ENCODE assay signal across 20 mouse cellular contexts in genomic region chr8:46598753-46599152, GRCm38 (mm10). TPM values are rescaled to one million over a fixed set of nuclear protein-coding genes. Genes with fewer than 3 reads are reported as not detected.
DNase-seq lines count a peak whose midpoint lies in the region; ATAC-seq and TF ChIP-seq lines count a peak whose summit lies in the region.
"Had no signal": no experiment of that assay in that cellular context is flagged by ENCODE, and none has a peak within 500 bp of the region (broad histone marks: within the 10 kb centered on the region; RNA-seq: fewer than 3 reads in every experiment).

No protein-coding gene starts in this region.

- DNase-seq in liver, embryonic 11.5 days (ENCODE audit: low spot score), result no peak
- no peak for DNase-seq in liver, postnatal 0 days
- DNase-seq in cerebellum, postnatal 4 days (ENCODE audit: low spot score in 2 of 2), result no peak
- no peak for DNase-seq in forebrain, embryonic 10.5 days (ENCODE audit: extremely low spot score, low spot score)
- DNase-seq: adrenal gland, adult 8-10 months; cerebellum, adult 2 months; cerebellum, postnatal 10 days; forebrain, postnatal 0 days; gastrocnemius, postnatal 14 days; heart, adult 2 months had no signal

- no peak overlapping the region for H3K9ac ChIP-seq in liver, embryonic 11.5 days (ENCODE audit: low read depth, low read length)
- H3K9ac ChIP-seq in liver, postnatal 0 days (replicated peaks), result no peak overlapping the region
- H3K9ac ChIP-seq in liver, embryonic 16.5 days (ENCODE audit: low read depth, low read length), result no peak overlapping the region
- H3K9ac ChIP-seq: embryonic facial prominence, embryonic 12.5 days; forebrain, embryonic 13.5 days; forebrain, postnatal 0 days; heart, embryonic 15.5 days; hindbrain, embryonic 12.5 days had no signal

- H3K4me3 ChIP-seq in liver, embryonic 11.5 days (ENCODE audit: low read depth, low read length), result no peak overlapping the region
- H3K4me3 ChIP-seq in liver, postnatal 0 days (ENCODE audit: low read depth, low read length), result no peak overlapping the region
- H3K4me3 ChIP-seq in liver, embryonic 16.5 days (ENCODE audit: low read depth, low read length), result no peak overlapping the region
- no peak overlapping the region for H3K4me3 ChIP-seq in forebrain, embryonic 10.5 days
- H3K4me3 ChIP-seq: embryonic facial prominence, embryonic 12.5 days; forebrain, embryonic 13.5 days; heart, adult 2 months; heart, embryonic 15.5 days; hindbrain, embryonic 12.5 days had no signal

- H3K36me3 ChIP-seq in liver, embryonic 11.5 days (ENCODE audit: control insufficient read depth, insufficient read depth, low read length), result no peaks in the 10 kb centered on the region; the same call in 1 of the 2 replicates
- no peaks in the 10 kb centered on the region; the same call in 1 of the 2 replicates for H3K36me3 ChIP-seq in liver, postnatal 0 days (replicated peaks; ENCODE audit: insufficient read depth, low read length)
- H3K36me3 ChIP-seq in liver, embryonic 16.5 days (ENCODE audit: control insufficient read depth, insufficient read depth), result no peaks in the 10 kb centered on the region; the same call in 1 of the 2 replicates
- peaks cover 17% of the 10 kb centered on the region; the same call in 1 of the 2 replicates for H3K36me3 ChIP-seq in forebrain, embryonic 10.5 days (replicated peaks)
- H3K36me3 ChIP-seq: heart, embryonic 15.5 days had no signal

- TF ChIP-seq CTCF in liver, postnatal 0 days (IDR thresholded peaks at IDR 0.05; ENCODE audit: low read depth), result no peak

- peak overlapping the region; percentile 35; the same call in 1 of the 2 replicates for H3K4me2 ChIP-seq in liver, embryonic 11.5 days
- H3K4me2 ChIP-seq in liver, postnatal 0 days (ENCODE audit: low read depth, low read length), result no peak overlapping the region
- no peak overlapping the region for H3K4me2 ChIP-seq in liver, embryonic 16.5 days (ENCODE audit: low read depth, low read length)
- H3K4me2 ChIP-seq: embryonic facial prominence, embryonic 12.5 days; forebrain, embryonic 13.5 days; heart, embryonic 11.5 days; heart, embryonic 15.5 days; hindbrain, embryonic 12.5 days had no signal

- H3K4me1 ChIP-seq in liver, embryonic 11.5 days (replicated peaks; ENCODE audit: control insufficient read depth, insufficient read depth, low read length), result peaks cover 32% of the 10 kb centered on the region
- H3K4me1 ChIP-seq in liver, postnatal 0 days (ENCODE audit: insufficient read depth), result 0 out of 2 replicates have a peak, but pooled peaks cover 6% of the 10 kb centered on the region
- peaks cover 10% of the 10 kb centered on the region for H3K4me1 ChIP-seq in liver, embryonic 16.5 days (ENCODE audit: control insufficient read depth, low read depth, low read length)
- no peaks in the 10 kb centered on the region for H3K4me1 ChIP-seq in forebrain, embryonic 10.5 days
- H3K4me1 ChIP-seq: forebrain, embryonic 13.5 days; hindbrain, embryonic 12.5 days had no signal

- peak overlapping the region; percentile 52; the same call in 1 of the 2 replicates for H3K27ac ChIP-seq in liver, embryonic 11.5 days (ENCODE audit: low read depth, low read length)
- H3K27ac ChIP-seq in liver, postnatal 0 days (ENCODE audit: low read depth), result no peak overlapping the region
- H3K27ac ChIP-seq in liver, embryonic 16.5 days (ENCODE audit: low read length), result no peak overlapping the region
- H3K27ac ChIP-seq in forebrain, embryonic 10.5 days, result no peak overlapping the region
- H3K27ac ChIP-seq: embryonic facial prominence, embryonic 12.5 days; forebrain, embryonic 13.5 days; heart, adult 2 months; heart, embryonic 15.5 days; hindbrain, embryonic 12.5 days had no signal

- H3K27me3 ChIP-seq in liver, embryonic 11.5 days (replicated peaks; ENCODE audit: control insufficient read depth, insufficient read depth, low read length), result no peaks in the 10 kb centered on the region
- no peaks in the 10 kb centered on the region for H3K27me3 ChIP-seq in liver, postnatal 0 days (ENCODE audit: insufficient read depth, low read length)
- H3K27me3 ChIP-seq in liver, embryonic 16.5 days (ENCODE audit: control insufficient read depth, insufficient read depth, low read depth, low read length), result no peaks in the 10 kb centered on the region
- H3K27me3 ChIP-seq in forebrain, embryonic 10.5 days (ENCODE audit: poor library complexity, severe bottlenecking), result no peaks in the 10 kb centered on the region
- H3K27me3 ChIP-seq: CH12.LX; embryonic facial prominence, embryonic 12.5 days; forebrain, embryonic 13.5 days; heart, embryonic 15.5 days; hindbrain, embryonic 12.5 days had no signal

- no peak for TF ChIP-seq EP300 in liver, postnatal 0 days (IDR thresholded peaks at IDR 0.05; ENCODE audit: low read depth)

- peak; percentile 56 for ATAC-seq in liver, embryonic 11.5 days (replicated peaks; ENCODE audit: low FRiP score)
- no peak for ATAC-seq in liver, postnatal 0 days
- 0 out of 2 replicates have a peak, but pooled peaks have one; percentile 28 for ATAC-seq in erythroid progenitor cell, adult 5-6 weeks (replicated peaks; ENCODE audit: low FRiP score, poor library complexity, severe bottlenecking)
- ATAC-seq in liver, embryonic 16.5 days (ENCODE audit: low read depth), result 0 out of 2 replicates have a peak, but pooled peaks have one; percentile 32
- ATAC-seq: forebrain, embryonic 13.5 days; forebrain, postnatal 0 days; hindbrain, embryonic 16.5 days had no signal

- 82% methylated on average over 5 of the region's 5 CpGs for WGBS in liver, embryonic 11.5 days
- 75% methylated on average over 5 of the region's 5 CpGs for WGBS in liver, postnatal 0 days (ENCODE audit: insufficient replicate concordance)
- 62% methylated on average over 5 of the region's 5 CpGs for WGBS in liver, embryonic 16.5 days (ENCODE audit: insufficient replicate concordance)
- 97% methylated on average over 5 of the region's 5 CpGs for WGBS in forebrain, embryonic 10.5 days

- H3K9me3 ChIP-seq in liver, embryonic 11.5 days (ENCODE audit: control insufficient read depth, low read length), result no peaks in the 10 kb centered on the region
- H3K9me3 ChIP-seq in liver, postnatal 0 days (ENCODE audit: low read length), result no peaks in the 10 kb centered on the region
- H3K9me3 ChIP-seq in liver, embryonic 16.5 days (replicated peaks; ENCODE audit: control insufficient read depth, low read length), result no peaks in the 10 kb centered on the region
- no peaks in the 10 kb centered on the region for H3K9me3 ChIP-seq in forebrain, embryonic 10.5 days
- H3K9me3 ChIP-seq: embryonic facial prominence, embryonic 12.5 days; forebrain, embryonic 13.5 days; heart, embryonic 15.5 days; hindbrain, embryonic 12.5 days had no signal

RNA-seq across cellular contexts. Expression of gene Primpol, which starts 18.3 kb away (rescaled TPM):
- 16.4 and 18.5 TPM in 2 replicates for polyA plus RNA-seq in liver, embryonic 11.5 days (2014; fragmentation: Nextera tagmentation; extraction: Ambion mirVana)
- 4.2 and 4.5 TPM in 2 replicates for polyA plus RNA-seq in liver, postnatal 0 days (2015; fragmentation: Nextera tagmentation; extraction: Ambion mirVana)
- total RNA-seq in erythroid progenitor cell, adult 5-6 weeks (2015; ENCODE audit: low replicate concordance), result 15.9 and 20.1 TPM in 2 replicates
- 5.8 and 71.1 TPM in 2 replicates for total RNA-seq in erythroid progenitor cell, adult 5-6 weeks (2017; ENCODE audit: low replicate concordance)
- polyA plus RNA-seq in liver, embryonic 16.5 days (2015; fragmentation: Nextera tagmentation; extraction: Ambion mirVana), result 7.1 and 7.9 TPM in 2 replicates
- polyA plus RNA-seq in forebrain, embryonic 10.5 days (2016; fragmentation: Nextera tagmentation; extraction: Ambion mirVana), result 8.5 and 9.9 TPM in 2 replicates

RNA-seq across cellular contexts. Expression of gene Casp3, which starts 18.3 kb away (rescaled TPM):
- polyA plus RNA-seq in liver, embryonic 11.5 days (2014; fragmentation: Nextera tagmentation; extraction: Ambion mirVana), result 155 and 175 TPM in 2 replicates
- 19.0 and 20.7 TPM in 2 replicates for polyA plus RNA-seq in liver, postnatal 0 days (2015; fragmentation: Nextera tagmentation; extraction: Ambion mirVana)
- 16.8 and 19.1 TPM in 2 replicates for total RNA-seq in erythroid progenitor cell, adult 5-6 weeks (2015; ENCODE audit: low replicate concordance)
- 23.0 and 32.5 TPM in 2 replicates for total RNA-seq in erythroid progenitor cell, adult 5-6 weeks (2017; ENCODE audit: low replicate concordance)
- polyA plus RNA-seq in liver, embryonic 16.5 days (2015; fragmentation: Nextera tagmentation; extraction: Ambion mirVana), result 36.5 and 43.4 TPM in 2 replicates
- polyA plus RNA-seq in forebrain, embryonic 10.5 days (2016; fragmentation: Nextera tagmentation; extraction: Ambion mirVana), result 132 and 139 TPM in 2 replicates

RNA-seq across cellular contexts. Expression of gene Cenpu, which starts 46.9 kb away (rescaled TPM):
- polyA plus RNA-seq in liver, embryonic 11.5 days (2014; fragmentation: Nextera tagmentation; extraction: Ambion mirVana), result 22.0 and 29.8 TPM in 2 replicates
- polyA plus RNA-seq in liver, postnatal 0 days (2015; fragmentation: Nextera tagmentation; extraction: Ambion mirVana), result 8.2 and 9.7 TPM in 2 replicates
- 27.2 and 36.0 TPM in 2 replicates for total RNA-seq in erythroid progenitor cell, adult 5-6 weeks (2015; ENCODE audit: low replicate concordance)
- total RNA-seq in erythroid progenitor cell, adult 5-6 weeks (2017; ENCODE audit: low replicate concordance), result 49.9 and 78.3 TPM in 2 replicates
- polyA plus RNA-seq in liver, embryonic 16.5 days (2015; fragmentation: Nextera tagmentation; extraction: Ambion mirVana), result 12.3 and 14.1 TPM in 2 replicates
- 34.2 and 34.9 TPM in 2 replicates for polyA plus RNA-seq in forebrain, embryonic 10.5 days (2016; fragmentation: Nextera tagmentation; extraction: Ambion mirVana)
- total RNA-seq: gastrocnemius, adult 18-20 months had no signal
